Mouse (Mus musculus): ENCODE data around the gene Mrpl9. TPM values are rescaled to one million over a fixed set of nuclear protein-coding genes. Genes with fewer than 3 reads are reported as not detected.
A peak's percentile ranks its signal among the peaks of the same experiment; 100 is the strongest.

Gene Mrpl9
- polyA plus RNA-seq, 1 experiment from 2014 or later: 66.0 TPM

GRCm38 (mm10) chr3:94483790-94484439 is 40.8 kb downstream of the Mrpl9 start:
- Histone ChIP-seq H3K27ac (ENCODE audit: low read depth) (no peak overlapping the region), H3K4me1 (ENCODE audit: insufficient read depth) (no peaks in the 10 kb centered on the region), H3K36me3 (ENCODE audit: insufficient read depth) (no peaks in the 10 kb centered on the region), H3K4me3 (ENCODE audit: low read depth, low read length) (no peak overlapping the region), H3K9me3 (ENCODE audit: low read depth, low read length) (no peaks in the 10 kb centered on the region), H3K4me2 (no peak overlapping the region), H3K9ac (no peak overlapping the region), H3K27me3 (ENCODE audit: insufficient read depth, low read length) (peaks cover 9% of the 10 kb centered on the region)
- 33% methylated on average over 20 of the region's 20 CpGs for WGBS
- ATAC-seq (ENCODE audit: insufficient read depth) (peak; percentile 9; the same call in 1 of the 2 replicates), DNase-seq (peak; percentile 36)
- TF ChIP-seq CTCF (IDR thresholded peaks at IDR 0.05; ENCODE audit: low read depth): no peak

- Histone ChIP-seq H3K4me1 (ENCODE audit: insufficient read depth) (no peaks in the 10 kb centered on the region), H3K9ac (no peak overlapping the region), H3K27ac (ENCODE audit: low read depth) (no peak overlapping the region), H3K4me3 (ENCODE audit: low read depth, low read length) (no peak overlapping the region), H3K4me2 (no peak overlapping the region), H3K9me3 (ENCODE audit: low read depth, low read length) (no peaks in the 10 kb centered on the region), H3K36me3 (ENCODE audit: insufficient read depth) (no peaks in the 10 kb centered on the region), H3K27me3 (ENCODE audit: insufficient read depth, low read length) (no peaks in the 10 kb centered on the region)
- WGBS: 64% methylated on average over 7 of the region's 7 CpGs
- no peak for DNase-seq
- no peak for TF ChIP-seq CTCF (IDR thresholded peaks at IDR 0.05; ENCODE audit: low read depth)
- no peak for ATAC-seq (ENCODE audit: insufficient read depth)
Measured at GRCm38 (mm10) chr3:94485922-94486321, 42.8 kb downstream of the Mrpl9 start.

- no peaks in the 10 kb centered on the region for H3K9me3 ChIP-seq (ENCODE audit: low read depth, low read length)
- H3K4me2 ChIP-seq: no peak overlapping the region
- H3K4me3 ChIP-seq (ENCODE audit: low read depth, low read length): no peak overlapping the region
- no peaks in the 10 kb centered on the region for H3K27me3 ChIP-seq (ENCODE audit: insufficient read depth, low read length)
- no peak overlapping the region for H3K9ac ChIP-seq
- WGBS: 50% methylated on average over 6 of the region's 6 CpGs
- peak; percentile 35 for DNase-seq
- no peak overlapping the region for H3K27ac ChIP-seq (ENCODE audit: low read depth)
- no peaks in the 10 kb centered on the region for H3K4me1 ChIP-seq (ENCODE audit: insufficient read depth)
- peak; percentile 52; the same call in 1 of the 2 replicates for ATAC-seq (ENCODE audit: insufficient read depth)
- no peak for TF ChIP-seq CTCF (IDR thresholded peaks at IDR 0.05; ENCODE audit: low read depth)
- peaks cover 5% of the 10 kb centered on the region; the same call in 1 of the 2 replicates for H3K36me3 ChIP-seq (ENCODE audit: insufficient read depth)
Measured at GRCm38 (mm10) chr3:94487581-94487980, 44.5 kb downstream of the Mrpl9 start.

- H3K9ac ChIP-seq: no peak overlapping the region
- H3K36me3 ChIP-seq (ENCODE audit: insufficient read depth): peaks cover 45% of the 10 kb centered on the region; the same call in 1 of the 2 replicates
- ATAC-seq (ENCODE audit: insufficient read depth) (no peak), DNase-seq (no peak)
- no peaks in the 10 kb centered on the region for H3K27me3 ChIP-seq (ENCODE audit: insufficient read depth, low read length)
- 73% methylated on average over 4 of the region's 4 CpGs for WGBS
- no peak overlapping the region for H3K4me2 ChIP-seq
- no peaks in the 10 kb centered on the region for H3K9me3 ChIP-seq (ENCODE audit: low read depth, low read length)
- TF ChIP-seq CTCF (IDR thresholded peaks at IDR 0.05; ENCODE audit: low read depth): no peak
- no peak overlapping the region for H3K4me3 ChIP-seq (ENCODE audit: low read depth, low read length)
- H3K27ac ChIP-seq (ENCODE audit: low read depth): no peak overlapping the region
- H3K4me1 ChIP-seq (ENCODE audit: insufficient read depth): no peaks in the 10 kb centered on the region
Measured at GRCm38 (mm10) chr3:94497162-94497561, 54.0 kb downstream of the Mrpl9 start.

Other genes starting within 250 kb of the Mrpl9 start
- not detected in 2 replicates for gene Gm5286, start 246.6 kb upstream of the Mrpl9 start, polyA plus RNA-seq (2014; fragmentation: Nextera tagmentation; extraction: Ambion mirVana)
- not detected in 2 replicates for gene Gm4778, start 179.3 kb upstream of the Mrpl9 start, polyA plus RNA-seq (2014; fragmentation: Nextera tagmentation; extraction: Ambion mirVana)
- gene Them4, start 133.2 kb upstream of the Mrpl9 start, polyA plus RNA-seq (2014; fragmentation: Nextera tagmentation; extraction: Ambion mirVana): 9.7 and 9.8 TPM in 2 replicates
- 0.43 TPM in 1 of 2 replicates, not detected in the other for gene Them5, start 101.2 kb upstream of the Mrpl9 start, polyA plus RNA-seq (2014; fragmentation: Nextera tagmentation; extraction: Ambion mirVana)
- gene C2cd4d, start 80.9 kb upstream of the Mrpl9 start, polyA plus RNA-seq (2014; fragmentation: Nextera tagmentation; extraction: Ambion mirVana): 0.74 and 1.2 TPM in 2 replicates
- gene Rorc, start 70.5 kb upstream of the Mrpl9 start, polyA plus RNA-seq (2014; fragmentation: Nextera tagmentation; extraction: Ambion mirVana): 4.7 and 5.4 TPM in 2 replicates
- gene Lingo4, start 44.8 kb upstream of the Mrpl9 start, polyA plus RNA-seq (2014; fragmentation: Nextera tagmentation; extraction: Ambion mirVana): 0.08 and 0.11 TPM in 2 replicates
- gene Tdrkh, start 30.0 kb upstream of the Mrpl9 start, polyA plus RNA-seq (2014; fragmentation: Nextera tagmentation; extraction: Ambion mirVana): 8.8 and 10.0 TPM in 2 replicates
- gene Oaz3, start 597 bp downstream of the Mrpl9 start, polyA plus RNA-seq (2014; fragmentation: Nextera tagmentation; extraction: Ambion mirVana): 0.29 TPM in 1 of 2 replicates, not detected in the other
- gene Celf3, start 35.0 kb downstream of the Mrpl9 start, polyA plus RNA-seq (2014; fragmentation: Nextera tagmentation; extraction: Ambion mirVana): 0.99 and 2.0 TPM in 2 replicates
- gene Riiad1, start 37.0 kb downstream of the Mrpl9 start, polyA plus RNA-seq (2014; fragmentation: Nextera tagmentation; extraction: Ambion mirVana): 2.0 and 2.5 TPM in 2 replicates
- gene Snx27, start 139.4 kb downstream of the Mrpl9 start, polyA plus RNA-seq (2014; fragmentation: Nextera tagmentation; extraction: Ambion mirVana): 38.7 and 40.4 TPM in 2 replicates
- gene Gm10972, start 199.8 kb downstream of the Mrpl9 start, polyA plus RNA-seq (2014; fragmentation: Nextera tagmentation; extraction: Ambion mirVana): not detected in 2 replicates
- gene Tuft1, start 215.6 kb downstream of the Mrpl9 start, polyA plus RNA-seq (2014; fragmentation: Nextera tagmentation; extraction: Ambion mirVana): 8.2 and 8.8 TPM in 2 replicates